Mouse (Mus musculus) intestine, embryonic 14.5 days (tissue): ENCODE results near the gene Apba2. TPM values are rescaled to one million over a fixed set of nuclear protein-coding genes. Genes with fewer than 3 reads are reported as not detected.
A peak's percentile ranks its signal among the peaks of the same experiment; 100 is the strongest.

Experiments
- ATAC-seq: fragments of 200-750 bp; cut with Nextera tagmentation; replicated peaks from 2 replicates; pipeline ENCODE4 v1.8.0; 2017; ENCODE audit warnings: low read depth, moderate number of reproducible peaks, moderate TSS enrichment, moderate library complexity; ENCODE audit not compliant: low FRiP score, low TSS enrichment
- DNase-seq: peaks from one replicate; pipeline ENCODE4 v3.0.0-alpha.2; 2018; ENCODE audit warnings: low spot score
- H3K27ac ChIP-seq: fragments of 300-500 bp; sonication (generic); 2 replicates; pipeline ENCODE4 v1.5.1; 2014; ENCODE audit warnings: low read depth, mild to moderate bottlenecking, control low read depth
- H3K27me3 ChIP-seq: fragments of 300-500 bp; sonication (generic); replicated peaks from 2 replicates; pipeline ENCODE4 v1.6.1; 2014; ENCODE audit warnings: low read length, control low read depth; ENCODE audit not compliant: control insufficient read depth, insufficient read depth
- H3K36me3 ChIP-seq: fragments of 300-500 bp; sonication (generic); 2 replicates; pipeline ENCODE4 v1.6.1; 2014; ENCODE audit warnings: low read length, control low read depth; ENCODE audit not compliant: control insufficient read depth, insufficient read depth
- H3K4me1 ChIP-seq: fragments of 300-500 bp; sonication (generic); replicated peaks from 2 replicates; pipeline ENCODE4 v1.6.1; 2014; ENCODE audit warnings: low read length, control low read depth, mixed read lengths; ENCODE audit not compliant: control insufficient read depth, insufficient read depth
- H3K4me2 ChIP-seq: fragments of 300-500 bp; sonication (generic); 2 replicates; pipeline ENCODE4 v1.6.1; 2014; ENCODE audit warnings: low read length
- H3K4me3 ChIP-seq: fragments of 300-500 bp; sonication (generic); 2 replicates; pipeline ENCODE4 v1.5.1; 2014; ENCODE audit warnings: low read depth, low read length, control low read depth, mixed read lengths
- H3K9ac ChIP-seq: fragments of 300-500 bp; sonication (generic); 2 replicates; pipeline ENCODE4 v1.6.1; 2014; ENCODE audit warnings: mild to moderate bottlenecking, low read length
- H3K9me3 ChIP-seq: fragments of 300-500 bp; sonication (generic); 2 replicates; pipeline ENCODE4 v1.6.1; 2016; ENCODE audit warnings: low read length, control low read depth; ENCODE audit not compliant: control insufficient read depth
- WGBS: fragments of 180-500 bp; shearing (Covaris S2); extraction: QIAGEN DNeasy Blood & Tissue Kit; methylation state at CpG from one replicate; pipeline ENCODE4 v1.1.7; 2014; 5-methylcytosine and 5-hydroxymethylcytosine counted together
- polyA plus RNA-seq: library from polyadenylated mRNA; unstranded; fragments of >200 nt; fragmentation: Nextera tagmentation; extraction: Ambion mirVana; gene quantifications from 2 replicates; pipeline ENCODE4 v1.2.1, GENCODE M21; 2014

Gene Apba2
- polyA plus RNA-seq, 1 experiment from 2014 or later: 9.6 TPM

- no peak for ATAC-seq
- Histone ChIP-seq H3K9ac (no peak overlapping the region), H3K36me3 (no peaks in the 10 kb centered on the region), H3K9me3 (no peaks in the 10 kb centered on the region), H3K27ac (no peak overlapping the region), H3K27me3 (no peaks in the 10 kb centered on the region), H3K4me1 (no peaks in the 10 kb centered on the region), H3K4me3 (no peak overlapping the region), H3K4me2 (no peak overlapping the region)
- no peak for DNase-seq
- WGBS: 59% methylated on average over 1 of the region's 1 CpGs
These were observed 49.4 kb downstream of the Apba2 start for GRCm38 (mm10) chr7:64550856-64551255.

GRCm38 (mm10) chr7:64552523-64553190, 51.2 kb downstream of the Apba2 start:
- H3K4me2 ChIP-seq: no peak overlapping the region
- H3K9me3 ChIP-seq: no peaks in the 10 kb centered on the region
- H3K9ac ChIP-seq: no peak overlapping the region
- WGBS: 58% methylated on average over 14 of the region's 16 CpGs
- no peaks in the 10 kb centered on the region for H3K4me1 ChIP-seq
- DNase-seq (no peak), ATAC-seq (peak; percentile 60; the same call in 1 of the 2 replicates)
- H3K27me3 ChIP-seq: no peaks in the 10 kb centered on the region
- no peaks in the 10 kb centered on the region for H3K36me3 ChIP-seq
- H3K27ac ChIP-seq: no peak overlapping the region
- no peak overlapping the region for H3K4me3 ChIP-seq

- WGBS: 69% methylated on average over 9 of the region's 9 CpGs
- Histone ChIP-seq H3K4me2 (no peak overlapping the region), H3K9ac (no peak overlapping the region), H3K27ac (no peak overlapping the region), H3K27me3 (no peaks in the 10 kb centered on the region), H3K4me3 (no peak overlapping the region), H3K9me3 (no peaks in the 10 kb centered on the region), H3K36me3 (no peaks in the 10 kb centered on the region), H3K4me1 (no peaks in the 10 kb centered on the region)
- ATAC-seq (no peak), DNase-seq (no peak)
These were observed 60.4 kb downstream of the Apba2 start for GRCm38 (mm10) chr7:64561711-64562498.

- no peak for ATAC-seq
- H3K36me3 ChIP-seq: no peaks in the 10 kb centered on the region
- H3K4me2 ChIP-seq: no peak overlapping the region
- no peaks in the 10 kb centered on the region for H3K9me3 ChIP-seq
- no peak overlapping the region for H3K9ac ChIP-seq
- no peak overlapping the region for H3K27ac ChIP-seq
- 68% methylated on average over 7 of the region's 7 CpGs for WGBS
- no peak overlapping the region for H3K4me3 ChIP-seq
- DNase-seq: no peak
- H3K27me3 ChIP-seq: no peaks in the 10 kb centered on the region
- H3K4me1 ChIP-seq: no peaks in the 10 kb centered on the region
These were observed 63.5 kb downstream of the Apba2 start for GRCm38 (mm10) chr7:64564891-64565571.

- no peak overlapping the region for H3K4me3 ChIP-seq
- no peak overlapping the region for H3K9ac ChIP-seq
- no peaks in the 10 kb centered on the region for H3K27me3 ChIP-seq
- no peaks in the 10 kb centered on the region for H3K4me1 ChIP-seq
- no peak overlapping the region for H3K27ac ChIP-seq
- no peaks in the 10 kb centered on the region for H3K9me3 ChIP-seq
- H3K4me2 ChIP-seq: no peak overlapping the region
- 86% methylated on average over 10 of the region's 10 CpGs for WGBS
- no peaks in the 10 kb centered on the region for H3K36me3 ChIP-seq
- DNase-seq (no peak), ATAC-seq (no peak)
These were observed 65.1 kb downstream of the Apba2 start for GRCm38 (mm10) chr7:64566371-64567243.

- H3K4me2 ChIP-seq: no peak overlapping the region
- no peak overlapping the region for H3K9ac ChIP-seq
- no peak overlapping the region for H3K4me3 ChIP-seq
- WGBS: 65% methylated on average over 4 of the region's 4 CpGs
- no peak for DNase-seq
- H3K4me1 ChIP-seq: no peaks in the 10 kb centered on the region
- no peaks in the 10 kb centered on the region for H3K9me3 ChIP-seq
- ATAC-seq: no peak
- no peaks in the 10 kb centered on the region for H3K36me3 ChIP-seq
- H3K27ac ChIP-seq: no peak overlapping the region
- no peaks in the 10 kb centered on the region for H3K27me3 ChIP-seq
These were observed 67.2 kb downstream of the Apba2 start for GRCm38 (mm10) chr7:64568722-64569121.

- H3K9me3 ChIP-seq: no peaks in the 10 kb centered on the region
- no peaks in the 10 kb centered on the region for H3K4me1 ChIP-seq
- no peak overlapping the region for H3K4me2 ChIP-seq
- 47% methylated on average over 7 of the region's 7 CpGs for WGBS
- no peaks in the 10 kb centered on the region for H3K27me3 ChIP-seq
- H3K4me3 ChIP-seq: no peak overlapping the region
- ATAC-seq (0 out of 2 replicates have a peak, but pooled peaks have one; percentile 55), DNase-seq (no peak)
- H3K27ac ChIP-seq: no peak overlapping the region
- H3K36me3 ChIP-seq: no peaks in the 10 kb centered on the region
- H3K9ac ChIP-seq: no peak overlapping the region
These were observed 68.2 kb downstream of the Apba2 start for GRCm38 (mm10) chr7:64569676-64570075.

- no peak overlapping the region for H3K27ac ChIP-seq
- no peak overlapping the region for H3K4me3 ChIP-seq
- H3K27me3 ChIP-seq: no peaks in the 10 kb centered on the region
- H3K9me3 ChIP-seq: no peaks in the 10 kb centered on the region
- no peak overlapping the region for H3K9ac ChIP-seq
- DNase-seq (no peak), ATAC-seq (no peak)
- no peaks in the 10 kb centered on the region for H3K4me1 ChIP-seq
- WGBS: 83% methylated on average over 4 of the region's 4 CpGs
- H3K36me3 ChIP-seq: no peaks in the 10 kb centered on the region
- no peak overlapping the region for H3K4me2 ChIP-seq
These were observed 69.4 kb downstream of the Apba2 start for GRCm38 (mm10) chr7:64570914-64571313.
